Mouse (Mus musculus) granulocyte monocyte progenitor cell, adult 5-6 weeks (primary cell): ENCODE measurements around the gene Apoc3. TPM values are rescaled to one million over a fixed set of nuclear protein-coding genes. Genes with fewer than 3 reads are reported as not detected.

Experiments used
- ATAC-seq: replicated peaks from 2 replicates; pipeline ENCODE4 v1.8.0; 2016; ENCODE audit warnings: mild to moderate bottlenecking, moderate TSS enrichment, inconsistent platforms; ENCODE audit not compliant: poor library complexity, severe bottlenecking
- total RNA-seq, 2 experiments: library from RNA; stranded (forward) in 1 of 2; stranded (reverse) in 1 of 2; fragments of 200-712, 200-1000 nt in 1 of 2; fragments of >200 nt in 1 of 2; fragmentation: Nextera tagmentation in 1 of 2; gene quantifications; 2 replicates each; pipeline ENCODE4 v1.2.3; 2014 to 2017

Gene Apoc3
- total RNA-seq, 2 experiments from 2014 or later = not detected

DNA sequence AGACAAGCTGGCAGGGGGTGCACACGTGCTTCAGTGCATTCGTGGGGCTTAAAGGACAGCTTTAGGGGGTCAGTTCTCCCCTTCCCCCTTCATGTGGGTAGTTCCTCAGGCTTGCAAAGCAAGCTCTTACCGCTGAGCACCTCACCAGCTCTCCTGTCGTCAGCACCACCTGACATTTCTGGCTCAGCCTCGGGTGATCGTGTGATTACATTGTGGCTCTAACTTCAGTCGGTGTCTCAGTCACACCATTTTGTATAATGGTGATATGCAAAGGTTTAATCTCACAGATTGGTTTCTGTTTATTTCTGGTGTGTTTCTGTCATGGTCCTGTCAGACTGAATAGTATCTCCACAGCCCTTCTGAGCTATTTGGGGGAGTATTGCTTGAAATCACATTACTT is 36.5 kb downstream of the Apoc3 start:
- ATAC-seq = no peak

DNA sequence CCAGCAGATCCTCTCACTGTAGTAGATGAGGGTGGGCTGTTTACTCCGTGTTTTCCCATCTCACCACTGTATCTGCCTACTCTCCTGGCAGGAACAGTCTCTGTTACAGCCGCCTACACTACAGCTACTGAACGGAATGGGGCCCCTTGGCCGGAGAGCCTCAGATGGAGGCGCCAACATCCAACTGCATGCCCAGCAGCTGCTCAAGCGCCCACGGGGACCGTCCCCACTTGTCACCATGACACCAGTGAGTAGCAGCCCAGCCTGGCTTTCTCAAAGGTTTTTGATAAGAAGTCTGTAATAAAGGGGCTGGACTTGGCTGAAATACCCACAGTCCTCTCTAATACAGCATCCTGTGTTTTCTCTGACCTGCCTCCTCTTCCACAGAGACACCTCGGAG is 37.0 kb downstream of the Apoc3 start:
- ATAC-seq = no peak

DNA sequence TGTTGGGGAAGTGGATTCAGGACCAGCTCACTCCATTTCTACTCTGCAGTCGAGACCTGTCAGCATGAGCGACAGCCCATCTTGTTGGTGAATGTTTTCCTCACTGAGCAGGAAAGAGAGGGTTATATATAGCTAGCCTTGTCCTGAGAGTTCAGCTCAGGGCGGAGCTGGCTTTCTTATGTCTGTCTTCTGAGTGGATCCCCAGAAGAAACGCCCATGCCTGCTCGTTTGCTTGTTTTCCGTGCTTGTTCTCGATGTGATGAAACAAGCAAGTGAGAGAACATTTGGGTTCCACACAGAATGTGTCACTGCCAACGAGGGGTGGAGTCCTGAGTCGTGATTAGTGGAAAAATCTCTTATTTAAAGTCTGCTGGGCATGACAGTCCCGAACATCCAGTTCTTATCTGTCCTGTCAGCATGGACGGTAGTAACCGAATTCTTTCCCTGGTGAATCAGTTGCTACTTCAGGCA is 38.7 kb downstream of the Apoc3 start:
- ATAC-seq = no peak

DNA sequence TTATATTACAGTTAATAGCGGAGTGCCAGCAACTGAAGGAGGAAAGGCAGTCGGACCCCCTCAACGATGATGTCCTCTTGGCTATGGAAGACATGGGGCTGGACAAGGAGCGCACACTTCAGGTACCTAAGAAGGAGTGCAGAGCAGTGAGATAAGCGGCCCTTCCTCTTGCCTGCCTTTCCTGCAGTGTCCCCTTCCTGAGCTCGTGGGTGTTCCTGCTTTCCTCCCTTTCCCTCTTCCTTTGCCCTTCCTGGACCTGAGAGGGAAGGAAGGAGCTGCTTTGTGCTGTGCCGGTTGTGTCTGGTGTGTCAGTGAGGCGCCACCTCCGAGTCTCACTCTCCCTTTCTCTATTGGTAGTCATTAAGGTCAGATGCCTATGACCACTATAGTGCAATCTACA is 40.6 kb downstream of the Apoc3 start:
- no peak for ATAC-seq

DNA sequence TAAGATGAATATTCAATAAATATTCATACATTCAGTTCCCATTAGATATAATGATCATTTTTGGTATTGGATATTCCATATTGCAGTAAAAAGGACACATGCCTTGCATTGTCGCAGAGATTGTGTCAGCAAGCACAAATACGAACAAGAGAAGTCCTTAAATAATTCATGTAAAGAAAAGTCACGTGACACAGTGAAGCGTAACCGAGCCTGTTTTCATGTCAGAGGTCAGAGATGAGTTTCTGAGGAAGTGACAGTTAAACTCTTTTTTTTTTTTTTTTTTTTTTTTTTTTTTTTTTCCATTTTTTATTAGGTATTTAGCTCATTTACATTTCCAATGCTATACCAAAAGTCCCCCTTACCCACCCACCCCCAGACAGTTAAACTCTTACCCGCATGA is 42.8 kb downstream of the Apoc3 start:
- ATAC-seq = no peak

DNA sequence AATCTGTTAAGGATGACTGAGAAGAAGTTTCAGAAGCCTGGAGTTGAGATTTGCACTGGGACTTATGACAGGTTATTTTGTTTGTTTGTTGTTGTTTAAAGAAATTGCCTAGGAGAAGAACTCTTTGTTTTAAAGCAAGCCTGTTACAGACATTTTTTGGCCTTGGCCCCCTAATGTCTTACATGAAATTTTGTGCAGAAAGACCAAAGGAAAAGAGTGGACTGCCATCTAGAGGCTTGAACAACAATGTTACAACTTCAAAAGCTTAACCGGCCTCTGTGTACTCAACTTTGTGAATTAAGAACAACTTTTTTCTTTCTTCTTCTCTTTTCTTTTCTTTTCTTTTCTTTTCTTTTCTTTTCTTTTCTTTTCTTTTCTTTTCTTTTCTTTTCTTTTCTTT is 43.8 kb downstream of the Apoc3 start:
- no peak for ATAC-seq

DNA sequence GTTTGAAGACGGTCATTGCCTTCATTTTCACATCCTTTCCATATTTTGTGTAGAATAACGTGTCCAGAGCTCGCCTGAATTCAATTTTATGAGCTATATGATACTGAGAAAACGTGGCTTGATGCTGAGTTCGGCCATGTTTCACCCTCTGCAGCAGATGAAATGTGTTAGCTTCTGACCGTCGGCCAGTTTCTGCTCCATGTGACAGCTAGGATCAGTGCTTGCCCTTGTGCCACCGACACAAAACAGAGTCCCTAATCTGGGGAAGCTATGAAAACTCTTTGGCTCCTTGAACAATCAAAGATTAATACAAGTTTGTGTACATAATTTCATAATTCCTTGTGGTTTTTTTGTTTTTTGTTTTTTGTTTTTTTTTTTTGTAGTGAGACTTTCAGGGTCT is 44.2 kb downstream of the Apoc3 start:
- no peak for ATAC-seq

DNA sequence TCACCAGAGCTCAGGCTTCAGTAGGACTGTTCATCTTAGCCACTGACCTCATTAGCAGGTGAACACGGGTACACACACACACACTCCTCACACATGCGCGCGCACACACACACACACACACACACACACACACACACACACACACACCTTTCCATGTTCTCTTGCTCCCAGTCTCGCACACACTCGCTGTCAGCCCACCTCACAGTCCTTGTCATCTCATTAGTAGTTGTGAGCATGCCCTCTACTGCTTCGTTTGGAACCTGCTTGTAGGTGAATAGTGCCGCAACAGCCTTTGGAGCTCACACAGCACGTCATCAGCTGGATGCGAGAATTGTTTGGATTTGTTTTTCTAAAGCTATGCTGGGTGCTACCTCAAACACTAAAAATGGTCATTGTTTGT is 46.1 kb downstream of the Apoc3 start:
- no peak for ATAC-seq

DNA sequence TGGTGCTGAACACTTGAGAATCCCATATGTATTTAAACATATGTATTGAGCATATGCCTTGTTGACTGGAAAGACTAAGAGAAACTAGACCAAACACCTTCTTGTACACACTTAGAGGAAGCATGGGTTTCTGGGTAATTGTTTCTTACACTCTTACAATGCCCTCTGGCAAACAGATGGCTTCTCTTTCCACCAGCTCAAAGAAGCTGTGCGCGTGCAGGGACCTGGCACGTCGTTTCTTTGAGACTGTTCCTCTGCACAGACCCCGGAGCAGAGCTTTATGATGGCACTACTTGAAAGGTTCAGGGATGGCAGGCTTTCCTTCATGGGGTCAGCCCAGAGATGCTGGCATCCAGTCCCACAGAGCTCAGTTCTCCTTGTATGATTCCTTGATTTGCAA is 46.5 kb downstream of the Apoc3 start:
- no peak for ATAC-seq

DNA sequence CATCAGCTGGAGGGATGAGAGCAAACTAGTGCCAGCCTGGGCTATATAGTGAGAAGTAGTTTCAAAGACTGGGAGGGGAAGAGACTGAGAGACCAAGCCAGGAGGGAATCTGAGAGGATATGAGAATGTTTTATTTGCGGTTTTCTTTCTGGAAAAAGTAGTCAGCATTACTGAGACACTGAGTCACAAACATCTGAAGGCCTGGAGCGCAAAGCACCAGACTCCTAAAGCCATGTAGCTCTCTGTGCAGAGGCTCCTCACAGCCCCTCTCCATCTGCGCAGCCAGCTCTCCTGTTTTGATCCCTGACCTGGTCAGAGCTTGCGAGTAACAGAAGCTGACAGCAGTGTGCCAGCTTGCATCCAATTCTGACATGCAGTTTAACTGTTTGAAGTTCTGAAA is 47.1 kb downstream of the Apoc3 start:
- no peak for ATAC-seq

DNA sequence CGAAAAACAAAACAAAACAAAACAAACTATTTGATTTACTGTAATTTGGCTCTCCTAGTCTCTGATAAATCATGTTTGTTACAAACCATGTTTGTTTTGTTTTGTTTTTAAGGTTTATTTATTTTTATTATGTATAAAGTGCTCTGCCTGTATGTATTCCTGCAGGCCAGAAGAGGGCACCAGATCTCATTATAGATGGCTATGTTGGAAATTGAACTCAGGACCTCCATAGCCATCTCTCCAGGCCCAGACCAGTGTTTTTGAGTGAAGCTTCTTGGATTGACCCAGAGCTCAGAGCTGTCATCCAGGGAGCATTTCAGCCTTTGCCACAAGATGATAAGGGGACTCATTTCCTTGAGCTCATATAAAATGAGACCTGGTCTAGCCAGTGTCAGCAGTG is 49.0 kb downstream of the Apoc3 start:
- ATAC-seq = no peak

DNA sequence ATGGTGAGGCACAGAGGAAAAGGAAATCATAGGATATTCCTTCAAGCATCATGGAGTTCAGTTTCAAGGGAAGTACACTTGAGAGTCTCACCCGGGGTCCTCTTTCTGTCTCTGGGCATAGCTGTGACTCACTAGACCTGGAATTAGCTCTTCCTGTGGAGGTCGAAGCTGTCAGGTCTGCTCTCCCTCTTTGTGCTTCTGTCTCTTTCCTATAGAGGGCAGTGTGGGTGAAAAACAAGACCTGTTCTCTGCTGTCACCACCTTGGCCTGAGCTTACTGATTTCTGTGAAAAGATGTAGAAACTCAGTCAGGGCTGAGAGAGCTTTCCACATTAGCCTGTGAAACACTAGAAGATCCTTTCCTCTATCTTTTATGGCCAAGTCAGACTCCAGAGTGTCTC is 50.2 kb downstream of the Apoc3 start:
- peak; percentile 76 for ATAC-seq

DNA sequence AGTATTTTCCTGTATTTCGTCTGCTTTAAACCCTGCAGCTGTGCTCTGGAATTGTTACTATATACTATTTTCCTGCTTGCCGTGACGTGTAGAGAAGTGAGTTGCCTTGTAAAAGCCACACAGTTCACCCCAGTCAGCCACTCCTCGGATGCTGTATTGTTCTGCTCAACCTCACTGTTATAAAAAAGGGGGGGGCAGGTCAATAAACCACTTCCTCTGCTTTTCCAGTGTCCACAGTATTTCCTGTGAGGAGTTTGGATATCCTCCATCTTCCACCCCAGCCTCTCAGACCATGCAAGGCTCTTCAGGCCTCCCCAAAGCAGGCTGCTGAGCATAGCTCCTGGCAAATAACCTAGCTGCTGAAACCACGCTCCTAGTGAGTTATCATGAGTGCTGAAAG is 50.9 kb downstream of the Apoc3 start:
- no peak for ATAC-seq

Other genes with a start within 250 kb of the Apoc3 start
- gene Pafah1b2, start 222.9 kb downstream of the Apoc3 start, total RNA-seq (2014; fragmentation: Nextera tagmentation) = 30.6 and 32.3 TPM in 2 replicates
- 88.9 and 95.7 TPM in 2 replicates for gene Pafah1b2, start 222.9 kb downstream of the Apoc3 start, total RNA-seq (2017)
- gene Sik3, start 222.8 kb downstream of the Apoc3 start, total RNA-seq (2014; fragmentation: Nextera tagmentation) = 35.8 and 59.8 TPM in 2 replicates
- 12.7 and 16.5 TPM in 2 replicates for gene Sik3, start 222.8 kb downstream of the Apoc3 start, total RNA-seq (2017)
- gene Apoa1, start 7.1 kb downstream of the Apoc3 start, total RNA-seq (2014; fragmentation: Nextera tagmentation) = not detected in 2 replicates
- gene Apoa1, start 7.1 kb downstream of the Apoc3 start, total RNA-seq (2017) = not detected in 2 replicates
- not detected in 2 replicates for gene Apoa4, start 5.1 kb upstream of the Apoc3 start, total RNA-seq (2014; fragmentation: Nextera tagmentation)
- gene Apoa4, start 5.1 kb upstream of the Apoc3 start, total RNA-seq (2017) = not detected in 2 replicates
- not detected in 2 replicates for gene Apoa5, start 33.0 kb upstream of the Apoc3 start, total RNA-seq (2014; fragmentation: Nextera tagmentation)
- not detected in 2 replicates for gene Apoa5, start 33.0 kb upstream of the Apoc3 start, total RNA-seq (2017)
- gene Zpr1, start 37.4 kb upstream of the Apoc3 start, total RNA-seq (2014; fragmentation: Nextera tagmentation) = 28.1 and 50.4 TPM in 2 replicates
- gene Zpr1, start 37.4 kb upstream of the Apoc3 start, total RNA-seq (2017) = 36.1 and 42.8 TPM in 2 replicates
- 22.3 and 28.0 TPM in 2 replicates for gene Bud13, start 47.4 kb upstream of the Apoc3 start, total RNA-seq (2014; fragmentation: Nextera tagmentation)
- gene Bud13, start 47.4 kb upstream of the Apoc3 start, total RNA-seq (2017) = 15.6 and 16.2 TPM in 2 replicates
- not detected in 2 replicates for gene 4931429L15Rik, start 84.3 kb upstream of the Apoc3 start, total RNA-seq (2014; fragmentation: Nextera tagmentation)
- not detected in 2 replicates for gene 4931429L15Rik, start 84.3 kb upstream of the Apoc3 start, total RNA-seq (2017)